Mouse (Mus musculus): ENCODE data around the gene Pou2f2. TPM values are rescaled to one million over a fixed set of nuclear protein-coding genes. Genes with fewer than 3 reads are reported as not detected.

Pou2f2 gene
- polyA plus RNA-seq, 1 experiment from 2014 or later, result 46.7 TPM

DNA sequence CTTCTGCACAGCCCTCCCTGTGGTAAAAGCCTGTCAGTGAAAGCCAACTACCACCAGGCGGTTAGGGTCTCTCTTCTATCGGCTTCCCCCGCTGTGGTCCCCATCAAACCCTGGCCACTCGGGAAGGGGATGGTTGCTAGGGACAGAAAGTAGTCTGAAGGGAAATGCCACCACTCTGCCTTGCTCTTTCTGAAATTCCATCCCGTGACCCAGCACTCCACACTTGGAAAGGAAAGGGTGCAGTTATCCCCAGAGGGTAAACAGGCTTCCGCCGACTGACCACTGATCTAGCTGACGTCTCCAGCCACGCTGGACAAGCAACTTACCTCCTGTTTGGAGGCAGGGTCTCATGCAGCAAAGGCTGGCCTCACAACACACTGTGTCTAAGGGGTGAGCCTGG is 51.6 kb downstream of the Pou2f2 start:
- H3K4me1 ChIP-seq (ENCODE audit: control insufficient read depth, insufficient read depth, low read length), result no peaks in the 10 kb centered on the region
- no peak overlapping the region for H3K4me2 ChIP-seq (ENCODE audit: low read length)
- H3K9ac ChIP-seq (replicated peaks; ENCODE audit: low read length), result no peak overlapping the region
- no peaks in the 10 kb centered on the region for H3K9me3 ChIP-seq (ENCODE audit: control insufficient read depth, low read length)
- no peak overlapping the region for H3K4me3 ChIP-seq (replicated peaks; ENCODE audit: low read depth, low read length)
- no peaks in the 10 kb centered on the region; the same call in 1 of the 2 replicates for H3K27me3 ChIP-seq (ENCODE audit: control insufficient read depth, insufficient read depth, low read length)
- no peak for ATAC-seq (ENCODE audit: low FRiP score, low TSS enrichment)
- no peaks in the 10 kb centered on the region for H3K36me3 ChIP-seq (ENCODE audit: control insufficient read depth, insufficient read depth, low read length)
- WGBS, result 74% methylated on average over 9 of the region's 9 CpGs
- no peak for DNase-seq
- H3K27ac ChIP-seq (replicated peaks; ENCODE audit: low read depth, low read length), result no peak overlapping the region

DNA sequence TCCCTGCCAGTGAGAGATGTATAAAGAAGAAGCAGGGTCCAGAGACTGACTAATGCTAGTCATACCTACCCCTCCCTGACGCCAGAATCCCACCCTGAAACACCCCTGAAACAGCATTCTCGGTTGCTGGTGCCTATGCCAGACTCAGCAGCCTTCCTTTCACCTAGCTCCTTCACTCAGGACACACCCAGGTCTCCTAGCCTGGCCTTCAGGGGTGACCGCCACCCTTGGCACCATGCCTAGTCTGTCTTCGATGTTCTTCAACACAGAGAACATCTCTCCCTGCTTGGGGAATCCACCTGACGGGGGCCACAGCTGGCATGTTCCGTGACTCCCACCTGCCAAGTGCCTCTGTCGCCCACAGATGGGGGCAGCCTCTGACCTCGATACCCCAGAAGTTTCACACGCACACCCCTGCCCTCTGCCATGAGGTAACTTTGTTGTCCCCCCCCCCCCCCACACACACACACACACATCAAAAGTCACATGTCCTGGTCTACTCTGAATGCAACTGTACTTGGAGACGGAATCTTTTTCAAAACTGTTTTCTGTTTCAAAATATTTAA is 53.7 kb downstream of the Pou2f2 start:
- 87% methylated on average over 10 of the region's 10 CpGs for WGBS
- H3K36me3 ChIP-seq (ENCODE audit: control insufficient read depth, insufficient read depth, low read length), result no peaks in the 10 kb centered on the region
- no peak overlapping the region for H3K4me3 ChIP-seq (replicated peaks; ENCODE audit: low read depth, low read length)
- H3K9me3 ChIP-seq (ENCODE audit: control insufficient read depth, low read length), result no peaks in the 10 kb centered on the region
- ATAC-seq (ENCODE audit: low FRiP score, low TSS enrichment), result no peak
- H3K27me3 ChIP-seq (ENCODE audit: control insufficient read depth, insufficient read depth, low read length), result no peaks in the 10 kb centered on the region
- no peaks in the 10 kb centered on the region for H3K4me1 ChIP-seq (ENCODE audit: control insufficient read depth, insufficient read depth, low read length)
- H3K9ac ChIP-seq (replicated peaks; ENCODE audit: low read length), result no peak overlapping the region
- no peak overlapping the region for H3K4me2 ChIP-seq (ENCODE audit: low read length)
- DNase-seq, result no peak
- no peak overlapping the region for H3K27ac ChIP-seq (replicated peaks; ENCODE audit: low read depth, low read length)

DNA sequence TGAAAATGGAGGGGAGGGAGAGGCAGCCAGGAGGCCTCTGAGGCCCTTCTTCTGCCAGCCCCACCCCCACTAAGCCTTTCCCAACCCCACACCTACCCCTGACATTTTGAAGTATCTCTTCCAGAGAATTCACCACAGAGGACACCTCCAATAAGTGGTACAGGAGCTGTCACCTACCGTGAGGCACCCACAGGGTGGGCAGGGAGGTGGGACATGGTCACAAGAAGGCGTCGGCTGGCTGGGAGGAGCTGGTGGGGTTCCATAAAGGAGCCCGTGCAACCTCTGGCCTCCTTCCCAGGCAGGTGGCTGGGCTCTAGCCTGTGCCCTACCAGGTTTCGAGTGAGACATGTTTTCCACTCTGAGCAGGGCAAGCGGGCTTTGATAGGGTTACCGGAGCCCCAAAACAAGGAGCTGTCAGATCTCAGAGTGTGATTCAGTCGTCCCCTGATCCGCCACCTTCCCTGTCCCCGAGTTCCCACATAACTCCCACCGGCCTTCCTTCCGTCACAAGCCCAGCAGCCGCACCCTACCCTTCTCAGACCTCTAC is 58.2 kb downstream of the Pou2f2 start:
- H3K9me3 ChIP-seq (ENCODE audit: control insufficient read depth, low read length), result no peaks in the 10 kb centered on the region
- 75% methylated on average over 13 of the region's 13 CpGs for WGBS
- no peaks in the 10 kb centered on the region for H3K27me3 ChIP-seq (ENCODE audit: control insufficient read depth, insufficient read depth, low read length)
- no peaks in the 10 kb centered on the region for H3K4me1 ChIP-seq (ENCODE audit: control insufficient read depth, insufficient read depth, low read length)
- H3K4me3 ChIP-seq (replicated peaks; ENCODE audit: low read depth, low read length), result no peak overlapping the region
- H3K27ac ChIP-seq (replicated peaks; ENCODE audit: low read depth, low read length), result no peak overlapping the region
- H3K4me2 ChIP-seq (ENCODE audit: low read length), result no peak overlapping the region
- ATAC-seq (ENCODE audit: low FRiP score, low TSS enrichment) (no peak), DNase-seq (no peak)
- 0 out of 2 replicates have a peak, but pooled peaks cover 4% of the 10 kb centered on the region for H3K36me3 ChIP-seq (ENCODE audit: control insufficient read depth, insufficient read depth, low read length)
- H3K9ac ChIP-seq (replicated peaks; ENCODE audit: low read length), result 0 out of 2 replicates have a peak overlapping the region, but pooled peaks have one; percentile 0

DNA sequence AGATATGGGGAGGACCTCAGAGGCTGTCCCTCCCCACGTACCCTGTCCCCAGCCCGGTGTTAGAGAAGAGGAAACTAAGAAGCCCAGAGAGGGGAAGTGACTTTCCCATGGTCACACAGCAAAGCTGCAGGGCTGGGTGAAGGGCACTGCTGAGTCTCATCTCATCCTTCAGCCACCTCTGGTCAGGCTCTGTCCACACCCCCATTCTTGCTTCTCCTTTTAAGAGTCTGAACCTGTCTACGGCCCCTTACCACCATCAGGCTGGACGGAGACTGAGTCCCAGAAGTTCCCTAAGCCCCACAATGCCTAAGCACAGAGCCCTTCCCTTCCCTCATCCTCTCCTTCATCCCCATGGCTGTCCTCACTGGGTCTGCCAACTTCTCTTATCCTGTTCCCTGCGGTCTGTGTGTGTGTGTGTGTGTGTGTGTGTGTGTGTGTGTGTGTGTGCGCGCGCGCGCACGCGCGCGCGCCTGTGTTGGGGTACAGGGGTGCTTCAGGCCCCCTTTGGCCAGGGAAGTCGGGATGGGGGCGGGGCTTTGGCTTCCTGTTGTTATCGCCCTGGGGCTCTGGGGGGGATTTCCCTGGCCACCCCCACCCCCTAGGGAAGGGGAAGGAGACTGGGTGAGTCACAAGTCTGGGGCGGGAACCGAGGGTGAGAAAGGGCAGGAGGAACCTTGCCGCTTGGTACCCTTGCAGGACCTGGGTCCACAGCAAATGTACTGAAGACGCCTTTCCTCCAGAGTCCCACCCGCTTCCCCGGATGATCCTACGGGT is 59.3 kb downstream of the Pou2f2 start:
- no peaks in the 10 kb centered on the region for H3K9me3 ChIP-seq (ENCODE audit: control insufficient read depth, low read length)
- DNase-seq (no peak), ATAC-seq (ENCODE audit: low FRiP score, low TSS enrichment) (no peak)
- no peak overlapping the region for H3K27ac ChIP-seq (replicated peaks; ENCODE audit: low read depth, low read length)
- H3K27me3 ChIP-seq (ENCODE audit: control insufficient read depth, insufficient read depth, low read length), result no peaks in the 10 kb centered on the region
- H3K4me3 ChIP-seq (replicated peaks; ENCODE audit: low read depth, low read length), result no peak overlapping the region
- H3K4me2 ChIP-seq (ENCODE audit: low read length), result no peak overlapping the region
- WGBS, result 81% methylated on average over 24 of the region's 25 CpGs
- peaks cover 8% of the 10 kb centered on the region for H3K36me3 ChIP-seq (ENCODE audit: control insufficient read depth, insufficient read depth, low read length)
- no peaks in the 10 kb centered on the region for H3K4me1 ChIP-seq (ENCODE audit: control insufficient read depth, insufficient read depth, low read length)
- H3K9ac ChIP-seq (replicated peaks; ENCODE audit: low read length), result no peak overlapping the region

DNA sequence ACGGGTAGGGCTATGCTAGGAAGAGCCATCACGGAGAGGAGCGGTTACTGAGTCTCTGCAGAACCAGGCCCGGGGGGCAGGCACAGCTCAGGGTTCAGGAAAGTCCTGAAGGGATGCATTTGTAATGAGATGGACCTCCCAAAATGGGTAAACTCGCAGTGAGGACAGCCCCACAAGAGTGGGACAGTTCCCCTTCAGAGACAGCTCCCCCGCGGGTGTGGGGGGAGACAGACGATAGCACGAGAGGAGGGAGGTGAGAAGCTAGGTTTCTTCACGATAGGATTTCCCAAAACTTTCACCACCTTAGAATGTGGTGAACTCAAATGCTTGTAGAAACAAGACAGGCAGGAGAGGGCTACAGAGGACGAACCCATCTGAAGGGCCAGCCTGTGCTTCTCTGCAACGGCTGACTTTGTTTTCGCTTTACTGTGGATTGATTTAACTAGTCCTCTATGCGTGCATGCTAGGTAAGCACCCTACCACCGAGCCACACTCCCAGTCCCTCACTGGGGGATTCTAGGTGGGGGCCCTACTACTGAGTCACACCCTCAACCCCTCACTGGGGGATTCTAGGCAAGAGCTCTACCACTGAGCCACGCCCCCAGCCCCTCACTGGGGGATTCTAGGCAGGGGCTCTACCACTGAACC is 66.4 kb downstream of the Pou2f2 start:
- Histone ChIP-seq H3K4me2 (ENCODE audit: low read length) (no peak overlapping the region), H3K4me3 (replicated peaks; ENCODE audit: low read depth, low read length) (no peak overlapping the region), H3K4me1 (ENCODE audit: control insufficient read depth, insufficient read depth, low read length) (no peaks in the 10 kb centered on the region), H3K36me3 (ENCODE audit: control insufficient read depth, insufficient read depth, low read length) (peaks cover 37% of the 10 kb centered on the region), H3K27ac (replicated peaks; ENCODE audit: low read depth, low read length) (no peak overlapping the region), H3K9ac (replicated peaks; ENCODE audit: low read length) (no peak overlapping the region), H3K9me3 (ENCODE audit: control insufficient read depth, low read length) (no peaks in the 10 kb centered on the region), H3K27me3 (ENCODE audit: control insufficient read depth, insufficient read depth, low read length) (no peaks in the 10 kb centered on the region)
- 86% methylated on average over 16 of the region's 16 CpGs for WGBS
- DNase-seq (no peak), ATAC-seq (ENCODE audit: low FRiP score, low TSS enrichment) (no peak)

DNA sequence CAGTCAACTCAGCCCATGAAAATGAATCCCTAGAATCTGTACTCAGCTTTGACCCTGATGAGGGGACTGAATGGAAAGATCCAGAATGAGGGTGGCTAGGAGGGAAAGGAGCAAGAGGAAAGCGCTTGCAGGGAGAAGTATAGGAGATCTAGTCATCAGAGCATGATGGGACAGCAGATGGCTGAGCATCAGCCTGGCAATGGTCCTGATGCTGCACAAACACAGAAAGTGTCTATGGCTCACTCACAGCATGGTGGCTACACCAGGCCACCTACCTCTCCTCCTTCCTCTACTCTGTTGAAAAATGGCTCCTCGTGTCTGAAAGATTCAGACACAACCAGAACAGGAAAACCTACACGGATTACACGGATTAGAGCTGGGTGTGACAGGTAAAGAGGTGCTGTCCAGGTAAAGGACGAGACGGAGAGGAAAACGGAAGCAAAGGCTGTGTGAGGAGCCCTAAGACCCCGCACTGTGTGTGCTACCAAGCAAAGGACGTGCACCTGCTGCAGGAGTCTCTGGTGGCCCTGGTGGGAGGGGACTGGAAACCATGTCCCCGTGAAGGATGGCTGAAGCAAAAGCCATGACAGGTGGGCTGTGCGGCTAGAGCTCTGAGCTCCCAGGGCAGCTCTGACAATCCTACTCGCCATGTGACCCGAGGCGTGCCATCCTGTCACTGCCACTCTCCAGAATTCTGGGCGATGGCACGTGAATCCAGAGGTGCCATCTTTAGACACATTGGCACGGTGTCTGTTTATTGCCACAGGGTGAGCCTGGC is 67.2 kb downstream of the Pou2f2 start:
- Histone ChIP-seq H3K27ac (replicated peaks; ENCODE audit: low read depth, low read length) (no peak overlapping the region), H3K4me3 (replicated peaks; ENCODE audit: low read depth, low read length) (no peak overlapping the region), H3K9ac (replicated peaks; ENCODE audit: low read length) (no peak overlapping the region), H3K4me2 (ENCODE audit: low read length) (no peak overlapping the region), H3K4me1 (ENCODE audit: control insufficient read depth, insufficient read depth, low read length) (no peaks in the 10 kb centered on the region), H3K36me3 (ENCODE audit: control insufficient read depth, insufficient read depth, low read length) (peaks cover 37% of the 10 kb centered on the region), H3K27me3 (ENCODE audit: control insufficient read depth, insufficient read depth, low read length) (no peaks in the 10 kb centered on the region), H3K9me3 (ENCODE audit: control insufficient read depth, low read length) (no peaks in the 10 kb centered on the region)
- ATAC-seq (ENCODE audit: low FRiP score, low TSS enrichment) (no peak), DNase-seq (no peak)
- WGBS, result 84% methylated on average over 17 of the region's 17 CpGs

DNA sequence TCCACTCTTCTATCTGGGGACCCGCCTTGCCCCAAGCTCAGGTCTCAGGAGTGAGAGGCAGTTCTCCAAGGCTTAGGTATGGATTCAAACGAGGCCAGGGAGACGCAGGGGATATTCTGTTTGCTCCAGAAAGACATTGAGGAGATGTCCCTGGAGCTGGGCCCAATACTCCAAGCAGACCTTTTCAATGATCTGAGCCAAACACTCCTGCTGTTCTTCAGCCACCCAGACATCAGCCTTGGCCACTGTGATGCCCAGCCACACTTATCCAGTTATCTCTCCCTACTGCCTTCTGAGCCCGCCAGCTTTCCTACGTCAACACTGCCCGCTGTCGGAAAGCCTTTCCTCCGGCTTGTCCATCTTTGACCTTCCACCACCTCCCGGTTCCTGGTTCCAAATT is 69.2 kb downstream of the Pou2f2 start:
- DNase-seq, result no peak
- Histone ChIP-seq H3K9me3 (ENCODE audit: control insufficient read depth, low read length) (no peaks in the 10 kb centered on the region), H3K9ac (replicated peaks; ENCODE audit: low read length) (no peak overlapping the region), H3K36me3 (ENCODE audit: control insufficient read depth, insufficient read depth, low read length) (peaks cover 34% of the 10 kb centered on the region), H3K4me3 (replicated peaks; ENCODE audit: low read depth, low read length) (no peak overlapping the region), H3K27ac (replicated peaks; ENCODE audit: low read depth, low read length) (no peak overlapping the region), H3K27me3 (ENCODE audit: control insufficient read depth, insufficient read depth, low read length) (no peaks in the 10 kb centered on the region), H3K4me1 (ENCODE audit: control insufficient read depth, insufficient read depth, low read length) (no peaks in the 10 kb centered on the region), H3K4me2 (ENCODE audit: low read length) (no peak overlapping the region)
- ATAC-seq (ENCODE audit: low FRiP score, low TSS enrichment), result no peak
- WGBS, result 89% methylated on average over 9 of the region's 9 CpGs

DNA sequence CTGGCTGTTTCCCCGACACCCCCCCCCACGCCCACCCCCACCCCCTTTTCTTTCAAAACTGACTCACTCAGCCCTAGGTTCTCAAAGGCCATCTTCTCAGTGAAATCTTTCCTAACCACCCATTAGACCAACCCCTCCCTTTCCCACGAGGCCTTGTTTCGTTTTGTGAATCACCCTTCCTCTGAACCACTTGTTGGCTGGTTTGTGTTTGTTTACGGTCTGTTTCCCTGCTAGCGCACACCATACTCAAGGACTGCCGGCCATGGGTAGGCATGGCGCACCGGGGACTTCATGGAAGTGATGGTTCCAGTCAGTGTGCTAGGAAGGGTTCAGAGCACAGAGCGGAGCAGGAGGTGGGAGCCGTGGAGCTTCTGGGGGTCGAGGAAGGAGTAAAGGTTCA is 70.2 kb downstream of the Pou2f2 start:
- Histone ChIP-seq H3K27me3 (ENCODE audit: control insufficient read depth, insufficient read depth, low read length) (no peaks in the 10 kb centered on the region), H3K4me2 (ENCODE audit: low read length) (no peak overlapping the region), H3K4me1 (ENCODE audit: control insufficient read depth, insufficient read depth, low read length) (no peaks in the 10 kb centered on the region), H3K36me3 (ENCODE audit: control insufficient read depth, insufficient read depth, low read length) (peaks cover 24% of the 10 kb centered on the region), H3K9ac (replicated peaks; ENCODE audit: low read length) (no peak overlapping the region), H3K4me3 (replicated peaks; ENCODE audit: low read depth, low read length) (no peak overlapping the region), H3K27ac (replicated peaks; ENCODE audit: low read depth, low read length) (no peak overlapping the region), H3K9me3 (ENCODE audit: control insufficient read depth, low read length) (no peaks in the 10 kb centered on the region)
- DNase-seq (no peak), ATAC-seq (ENCODE audit: low FRiP score, low TSS enrichment) (no peak)
- 85% methylated on average over 12 of the region's 12 CpGs for WGBS
